Mouse (Mus musculus) left cerebral cortex, adult 11 months (tissue): ENCODE measurements at regions not wholly inside any gene's neighbourhood (a gene's known extent, or its start where the extent isn't known, plus 50 kb on each side); places are given as distances from the start of the nearest gene placed in this dataset.

Experiments used
- DNase-seq: peaks from one replicate; pipeline ENCODE4 v3.0.0; 2022; ENCODE audit warnings: low spot score

- DNase-seq = no peak
Measured at GRCm38 (mm10) chr16:47754671-47755070, 528.9 kb upstream of the Dppa4 start.

DNA sequence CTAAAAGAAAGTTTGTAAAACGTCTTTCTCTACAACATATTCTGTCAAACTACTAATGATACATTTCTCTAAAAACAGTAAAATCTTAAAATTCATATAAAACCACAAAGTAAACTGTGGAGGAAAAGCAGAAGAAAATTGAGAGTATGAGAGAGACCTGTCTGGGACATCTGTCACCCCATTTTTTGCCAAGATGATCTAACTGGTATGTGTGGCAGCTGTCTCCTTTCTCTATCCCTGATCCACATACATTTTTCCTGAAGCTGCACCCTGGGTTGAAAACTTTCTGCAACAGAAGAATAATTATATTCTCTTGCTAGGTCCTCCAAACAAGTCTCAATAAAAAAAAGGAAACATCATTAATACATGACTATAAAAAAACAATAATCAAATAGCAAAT is 525.2 kb upstream of the Dppa4 start:
- DNase-seq = no peak

- DNase-seq = peak; percentile 16
Measured at GRCm38 (mm10) chr16:47765742-47766141, 517.8 kb upstream of the Dppa4 start.

DNA sequence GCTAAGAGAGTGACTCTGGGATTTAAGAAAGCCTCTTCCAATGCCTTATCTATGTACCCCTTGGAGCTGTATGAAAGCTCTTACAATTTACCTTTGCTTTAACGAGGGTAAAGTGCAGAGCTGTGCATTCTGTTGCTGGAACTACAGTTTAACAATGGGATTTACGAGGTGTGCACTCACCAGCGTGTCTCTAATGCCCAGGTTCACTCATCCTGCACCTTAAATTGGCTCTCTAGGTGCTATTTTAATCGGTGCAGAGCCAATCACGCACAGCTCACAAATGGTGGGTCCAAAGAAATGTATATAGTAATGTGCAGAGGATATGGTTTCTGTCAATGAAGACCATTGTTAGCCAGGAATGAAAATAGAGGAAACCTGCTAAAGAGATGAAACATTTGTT is 495.0 kb upstream of the Dppa4 start:
- DNase-seq = no peak

- DNase-seq = no peak
Measured at GRCm38 (mm10) chr16:47790666-47791065, 492.9 kb upstream of the Dppa4 start.

DNA sequence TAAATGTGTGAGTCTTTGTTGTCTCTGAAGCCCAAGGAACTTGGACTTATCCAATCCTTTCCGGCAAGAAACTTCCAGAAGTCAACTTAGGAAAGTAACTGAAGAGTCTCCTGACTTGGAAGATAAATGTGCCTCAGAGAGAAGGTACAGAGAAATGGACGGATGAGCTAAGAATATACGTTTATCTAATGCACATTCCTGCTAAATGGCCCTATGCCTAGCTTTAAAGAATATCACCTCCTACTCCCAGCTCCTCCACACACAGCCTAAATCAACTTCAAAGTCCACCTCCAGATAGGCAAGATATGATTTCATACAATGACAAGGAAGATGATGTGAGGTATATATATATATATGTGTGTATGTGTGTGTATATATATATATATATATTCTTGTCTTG is 492.1 kb upstream of the Dppa4 start:
- no peak for DNase-seq

GRCm38 (mm10) chr16:47798838-47799237 is 484.7 kb upstream of the Dppa4 start:
- no peak for DNase-seq

- no peak for DNase-seq
Measured at GRCm38 (mm10) chr16:47843169-47843568, 440.4 kb upstream of the Dppa4 start.

- DNase-seq = no peak
Measured at GRCm38 (mm10) chr16:47851631-47852030, 431.9 kb upstream of the Dppa4 start.

GRCm38 (mm10) chr16:47859840-47860239 is 423.7 kb upstream of the Dppa4 start:
- DNase-seq = no peak

- DNase-seq = no peak
Measured at GRCm38 (mm10) chr16:47875258-47875657, 408.3 kb upstream of the Dppa4 start.

GRCm38 (mm10) chr16:47883476-47883875 is 400.1 kb upstream of the Dppa4 start:
- DNase-seq = no peak

GRCm38 (mm10) chr16:47887019-47887418 is 396.5 kb upstream of the Dppa4 start:
- no peak for DNase-seq

DNA sequence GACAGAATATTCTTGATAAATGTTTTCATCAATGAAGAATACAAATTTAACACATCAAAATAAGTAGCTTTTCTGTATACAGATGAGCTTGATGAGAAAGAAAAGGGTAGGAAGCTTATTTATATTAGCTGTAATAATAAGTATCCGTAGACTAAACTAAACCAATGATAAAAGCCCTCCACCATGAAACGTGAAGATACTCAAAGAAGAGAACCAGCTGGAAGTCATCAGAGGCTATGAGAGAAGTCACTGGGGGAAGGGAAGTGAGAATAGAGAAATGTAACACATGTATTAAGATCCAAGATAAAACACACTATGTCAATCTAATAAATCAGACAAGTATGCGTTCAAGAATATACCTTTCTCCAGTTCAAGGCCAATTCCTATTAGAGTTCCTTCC is 382.7 kb upstream of the Dppa4 start:
- no peak for DNase-seq

GRCm38 (mm10) chr16:47938000-47938399 is 345.5 kb upstream of the Dppa4 start:
- DNase-seq = no peak
